Mouse (Mus musculus): Measurements from ENCODE around the gene Srpk3. TPM values are rescaled to one million over a fixed set of nuclear protein-coding genes. Genes with fewer than 3 reads are reported as not detected.

Srpk3 gene
- polyA plus RNA-seq, 1 experiment: 4.3 TPM

- no peaks in the 10 kb centered on the region for H3K27me3 ChIP-seq (ENCODE audit: control insufficient read depth, insufficient read depth, low read length)
- H3K36me3 ChIP-seq (ENCODE audit: control insufficient read depth, insufficient read depth, low read length): no peaks in the 10 kb centered on the region
- WGBS: 22% methylated on average over 9 of the region's 9 CpGs
- no peak for TF ChIP-seq POLR2A (IDR thresholded peaks at IDR 0.05; ENCODE audit: low read depth, low read length)
- peak; percentile 66 for TF ChIP-seq CTCF (IDR thresholded peaks at IDR 0.05; ENCODE audit: extremely low read depth, insufficient read length, insufficient replicate concordance, low read depth, low read length)
- H3K4me3 ChIP-seq (ENCODE audit: low read depth, low read length): no peak overlapping the region
- H3K4me1 ChIP-seq (ENCODE audit: control insufficient read depth, insufficient read depth, insufficient read length, low read length): no peaks in the 10 kb centered on the region; the same call in 1 of the 2 replicates
- H3K27ac ChIP-seq (ENCODE audit: insufficient read depth, low read depth, low read length): no peak overlapping the region
These were observed 24.3 kb downstream of the Srpk3 start for GRCm38 (mm10) chrX:73798502-73798901.

- Histone ChIP-seq H3K36me3 (ENCODE audit: control insufficient read depth, insufficient read depth, low read length) (no peaks in the 10 kb centered on the region), H3K4me1 (ENCODE audit: control insufficient read depth, insufficient read depth, insufficient read length, low read length) (no peaks in the 10 kb centered on the region), H3K4me3 (ENCODE audit: low read depth, low read length) (no peak overlapping the region), H3K27me3 (ENCODE audit: control insufficient read depth, insufficient read depth, low read length) (no peaks in the 10 kb centered on the region), H3K27ac (ENCODE audit: insufficient read depth, low read depth, low read length) (no peak overlapping the region)
- TF ChIP-seq POLR2A (IDR thresholded peaks at IDR 0.05; ENCODE audit: low read depth, low read length) (no peak), CTCF (IDR thresholded peaks at IDR 0.05; ENCODE audit: extremely low read depth, insufficient read length, insufficient replicate concordance, low read depth, low read length) (no peak)
- 48% methylated on average over 1 of the region's 1 CpGs for WGBS
These were observed 31.6 kb downstream of the Srpk3 start for GRCm38 (mm10) chrX:73805814-73806213.

GRCm38 (mm10) chrX:73815072-73815471 is 40.9 kb downstream of the Srpk3 start:
- Histone ChIP-seq H3K27ac (ENCODE audit: insufficient read depth, low read depth, low read length) (no peak overlapping the region), H3K4me3 (ENCODE audit: low read depth, low read length) (no peak overlapping the region), H3K4me1 (ENCODE audit: control insufficient read depth, insufficient read depth, insufficient read length, low read length) (0 out of 2 replicates have a peak, but pooled peaks cover 2% of the 10 kb centered on the region), H3K36me3 (ENCODE audit: control insufficient read depth, insufficient read depth, low read length) (no peaks in the 10 kb centered on the region), H3K27me3 (ENCODE audit: control insufficient read depth, insufficient read depth, low read length) (no peaks in the 10 kb centered on the region)
- 20% methylated on average over 14 of the region's 14 CpGs for WGBS
- TF ChIP-seq POLR2A (IDR thresholded peaks at IDR 0.05; ENCODE audit: low read depth, low read length) (no peak), CTCF (IDR thresholded peaks at IDR 0.05; ENCODE audit: extremely low read depth, insufficient read length, insufficient replicate concordance, low read depth, low read length) (no peak)

GRCm38 (mm10) chrX:73816596-73817314 is 42.5 kb downstream of the Srpk3 start:
- 0 out of 2 replicates have a peak, but pooled peaks cover 2% of the 10 kb centered on the region for H3K4me1 ChIP-seq (ENCODE audit: control insufficient read depth, insufficient read depth, insufficient read length, low read length)
- no peaks in the 10 kb centered on the region for H3K36me3 ChIP-seq (ENCODE audit: control insufficient read depth, insufficient read depth, low read length)
- H3K27ac ChIP-seq (ENCODE audit: insufficient read depth, low read depth, low read length): no peak overlapping the region
- no peak for TF ChIP-seq POLR2A (IDR thresholded peaks at IDR 0.05; ENCODE audit: low read depth, low read length)
- TF ChIP-seq CTCF (IDR thresholded peaks at IDR 0.05; ENCODE audit: extremely low read depth, insufficient read length, insufficient replicate concordance, low read depth, low read length): no peak
- WGBS: 64% methylated on average over 3 of the region's 3 CpGs
- no peaks in the 10 kb centered on the region for H3K27me3 ChIP-seq (ENCODE audit: control insufficient read depth, insufficient read depth, low read length)
- no peak overlapping the region for H3K4me3 ChIP-seq (ENCODE audit: low read depth, low read length)

GRCm38 (mm10) chrX:73823747-73824146 is 49.5 kb downstream of the Srpk3 start:
- TF ChIP-seq CTCF (IDR thresholded peaks at IDR 0.05; ENCODE audit: extremely low read depth, insufficient read length, insufficient replicate concordance, low read depth, low read length): no peak
- 0 out of 2 replicates have a peak, but pooled peaks cover 4% of the 10 kb centered on the region for H3K27me3 ChIP-seq (ENCODE audit: control insufficient read depth, insufficient read depth, low read length)
- no peaks in the 10 kb centered on the region for H3K4me1 ChIP-seq (ENCODE audit: control insufficient read depth, insufficient read depth, insufficient read length, low read length)
- peak overlapping the region; percentile 73; the same call in 1 of the 2 replicates for H3K4me3 ChIP-seq (ENCODE audit: low read depth, low read length)
- WGBS: 22% methylated on average over 17 of the region's 17 CpGs
- no peak overlapping the region for H3K27ac ChIP-seq (ENCODE audit: insufficient read depth, low read depth, low read length)
- H3K36me3 ChIP-seq (ENCODE audit: control insufficient read depth, insufficient read depth, low read length): no peaks in the 10 kb centered on the region

- peak within 1 kb of the TSS; percentile 73 for H3K4me3 ChIP-seq (ENCODE audit: low read depth, low read length)
- 11% methylated on average over 64 of the region's 84 CpGs for WGBS
- 0 out of 2 replicates have a peak, but pooled peaks cover 4% of the 10 kb centered on the region for H3K27me3 ChIP-seq (ENCODE audit: control insufficient read depth, insufficient read depth, low read length)
- H3K36me3 ChIP-seq (ENCODE audit: control insufficient read depth, insufficient read depth, low read length): no peaks in the 10 kb centered on the region
- H3K27ac ChIP-seq (ENCODE audit: insufficient read depth, low read depth, low read length): no peak within 1 kb of the TSS
- H3K4me1 ChIP-seq (ENCODE audit: control insufficient read depth, insufficient read depth, insufficient read length, low read length): no peaks in the 10 kb centered on the region
- no peak for TF ChIP-seq CTCF (IDR thresholded peaks at IDR 0.05; ENCODE audit: extremely low read depth, insufficient read length, insufficient replicate concordance, low read depth, low read length)
- no peak for TF ChIP-seq POLR2A (IDR thresholded peaks at IDR 0.05; ENCODE audit: low read depth, low read length)
These were observed 50.3 kb downstream of the Srpk3 start, which contains the start of gene Pdzd4 for GRCm38 (mm10) chrX:73824185-73825151. TSS of gene Pdzd4 (minus strand) at chrX:73824969.

Other genes with a start within 250 kb of the Srpk3 start
- 0.23 and 1.1 TPM in 2 replicates for gene Dusp9, start 135.0 kb upstream of the Srpk3 start, polyA plus RNA-seq (2012; rRNA removed)
- gene Pnck, start 114.3 kb upstream of the Srpk3 start, polyA plus RNA-seq (2012; rRNA removed): 4.5 and 5.8 TPM in 2 replicates
- gene Slc6a8, start 101.3 kb upstream of the Srpk3 start, polyA plus RNA-seq (2012; rRNA removed): 308 and 930 TPM in 2 replicates
- gene Bcap31, start 58.2 kb upstream of the Srpk3 start, polyA plus RNA-seq (2012; rRNA removed): 19.0 and 33.3 TPM in 2 replicates
- 49.3 and 99.9 TPM in 2 replicates for gene Abcd1, start 57.8 kb upstream of the Srpk3 start, polyA plus RNA-seq (2012; rRNA removed)
- 0.22 and 0.38 TPM in 2 replicates for gene Plxnb3, start 17.3 kb upstream of the Srpk3 start, polyA plus RNA-seq (2012; rRNA removed)
- 177 and 266 TPM in 2 replicates for gene Idh3g, start 12.5 kb downstream of the Srpk3 start, polyA plus RNA-seq (2012; rRNA removed)
- 190 and 210 TPM in 2 replicates for gene Ssr4, start 12.6 kb downstream of the Srpk3 start, polyA plus RNA-seq (2012; rRNA removed)
- gene Pdzd4, start 50.6 kb downstream of the Srpk3 start, polyA plus RNA-seq (2012; rRNA removed): 0.65 and 0.83 TPM in 2 replicates
- 0.09 TPM in 1 of 2 replicates, not detected in the other for gene Avpr2, start 117.7 kb downstream of the Srpk3 start, polyA plus RNA-seq (2012; rRNA removed)
- 7.9 and 20.8 TPM in 2 replicates for gene L1cam, start 121.7 kb downstream of the Srpk3 start, polyA plus RNA-seq (2012; rRNA removed)
- 16.7 and 22.9 TPM in 2 replicates for gene Arhgap4, start 147.5 kb downstream of the Srpk3 start, polyA plus RNA-seq (2012; rRNA removed)
- gene Naa10, start 147.5 kb downstream of the Srpk3 start, polyA plus RNA-seq (2012; rRNA removed): 33.3 and 50.5 TPM in 2 replicates
- gene Renbp, start 156.4 kb downstream of the Srpk3 start, polyA plus RNA-seq (2012; rRNA removed): 2.4 and 4.2 TPM in 2 replicates
- gene Hcfc1, start 192.0 kb downstream of the Srpk3 start, polyA plus RNA-seq (2012; rRNA removed): 38.2 and 53.4 TPM in 2 replicates
- gene Irak1, start 249.5 kb downstream of the Srpk3 start, polyA plus RNA-seq (2012; rRNA removed): 85.9 and 96.8 TPM in 2 replicates